Mouse (Mus musculus) kidney, postnatal 0 days (tissue): ENCODE results near the gene Nanos3. TPM values are rescaled to one million over a fixed set of nuclear protein-coding genes. Genes with fewer than 3 reads are reported as not detected.

Experiments used
- ATAC-seq: fragments of 200-750 bp; cut with Nextera tagmentation; replicated peaks from 2 replicates; pipeline ENCODE4 v1.8.0; 2017; ENCODE audit warnings: low read depth, moderate number of reproducible peaks, moderate TSS enrichment, moderate library complexity; ENCODE audit not compliant: low FRiP score
- DNase-seq: peaks from one replicate; pipeline ENCODE4 v3.0.0-alpha.2; 2016; ENCODE audit warnings: low spot score
- H3K27ac ChIP-seq: fragments of 300-500 bp; sonication (generic); 2 replicates; pipeline ENCODE4 v1.5.1; 2014; ENCODE audit warnings: mild to moderate bottlenecking
- H3K27me3 ChIP-seq: fragments of 300-500 bp; sonication (generic); 2 replicates; pipeline ENCODE4 v1.6.1; 2014; ENCODE audit warnings: low read length, mixed read lengths; ENCODE audit not compliant: insufficient read depth
- H3K36me3 ChIP-seq: fragments of 300-500 bp; sonication (generic); 2 replicates; pipeline ENCODE4 v1.6.1; 2014; ENCODE audit warnings: low read length, mixed read lengths; ENCODE audit not compliant: insufficient read depth
- H3K4me1 ChIP-seq: fragments of 300-500 bp; sonication (generic); replicated peaks from 2 replicates; pipeline ENCODE4 v1.6.1; 2014; ENCODE audit warnings: antibody characterized with exemption, low read length, mixed read lengths; ENCODE audit not compliant: insufficient read depth
- H3K4me2 ChIP-seq: fragments of 300-500 bp; sonication (generic); 2 replicates; pipeline ENCODE4 v1.6.1; 2014; ENCODE audit warnings: mild to moderate bottlenecking, low read length, moderate library complexity, mixed read lengths
- H3K4me3 ChIP-seq: fragments of 300-500 bp; sonication (generic); replicated peaks from 2 replicates; pipeline ENCODE4 v1.5.1; 2014; ENCODE audit warnings: low read depth, low read length
- H3K9ac ChIP-seq: fragments of 300-500 bp; sonication (generic); 2 replicates; pipeline ENCODE4 v1.6.1; 2014; ENCODE audit warnings: low read depth, low read length
- H3K9me3 ChIP-seq: fragments of 300-500 bp; sonication (generic); replicated peaks from 2 replicates; pipeline ENCODE4 v1.6.1; 2016; ENCODE audit warnings: low read length, inconsistent platforms, mixed read lengths
- CTCF ChIP-seq: IDR thresholded peaks from 2 replicates; pipeline ENCODE4 v1.5.1; 2016; ENCODE audit warnings: antibody characterized with exemption, low read depth, mild to moderate bottlenecking, moderate library complexity
- WGBS: fragments of 180-500 bp; shearing (Covaris S2); extraction: QIAGEN DNeasy Blood & Tissue Kit; methylation state at CpG from one replicate; pipeline ENCODE4 v1.1.7; 2014; 5-methylcytosine and 5-hydroxymethylcytosine counted together
- polyA plus RNA-seq: library from polyadenylated mRNA; unstranded; fragments of >200 nt; fragmentation: Nextera tagmentation; extraction: Ambion mirVana; gene quantifications from 2 replicates; pipeline ENCODE4 v1.2.1, GENCODE M21; 2015

Nanos3 gene
- polyA plus RNA-seq, 1 experiment from 2014 or later = 9.6 TPM

- no peak for DNase-seq
These were observed 33.1 kb upstream of the Nanos3 start for GRCm38 (mm10) chr8:84218143-84218542.

GRCm38 (mm10) chr8:84217206-84217605 lies 32.2 kb upstream of the Nanos3 start:
- no peak for DNase-seq
- H3K9ac ChIP-seq = no peak overlapping the region
- no peak overlapping the region for H3K27ac ChIP-seq
- no peak overlapping the region for H3K4me3 ChIP-seq
- H3K4me1 ChIP-seq = no peaks in the 10 kb centered on the region
- H3K36me3 ChIP-seq = peaks cover 70% of the 10 kb centered on the region
- 96% methylated on average over 11 of the region's 11 CpGs for WGBS
- H3K4me2 ChIP-seq = no peak overlapping the region
- no peaks in the 10 kb centered on the region for H3K9me3 ChIP-seq
- ATAC-seq = no peak
- no peak for TF ChIP-seq CTCF
- no peaks in the 10 kb centered on the region for H3K27me3 ChIP-seq

More at GRCm38 (mm10) chr8:84218143-84218542, 33.1 kb upstream of the Nanos3 start:
- H3K9me3 ChIP-seq = no peaks in the 10 kb centered on the region
- no peak overlapping the region for H3K9ac ChIP-seq
- 96% methylated on average over 5 of the region's 5 CpGs for WGBS
- peaks cover 74% of the 10 kb centered on the region for H3K36me3 ChIP-seq
- no peak for ATAC-seq
- no peak for TF ChIP-seq CTCF
- no peaks in the 10 kb centered on the region for H3K4me1 ChIP-seq
- H3K27ac ChIP-seq = no peak overlapping the region
- H3K4me3 ChIP-seq = no peak overlapping the region
- H3K4me2 ChIP-seq = no peak overlapping the region
- no peaks in the 10 kb centered on the region for H3K27me3 ChIP-seq

GRCm38 (mm10) chr8:84213277-84213676 lies 28.3 kb upstream of the Nanos3 start:
- Histone ChIP-seq H3K4me2 (no peak overlapping the region), H3K27me3 (no peaks in the 10 kb centered on the region), H3K4me1 (peaks cover 8% of the 10 kb centered on the region), H3K4me3 (no peak overlapping the region), H3K9me3 (no peaks in the 10 kb centered on the region), H3K27ac (no peak overlapping the region), H3K9ac (no peak overlapping the region), H3K36me3 (peaks cover 63% of the 10 kb centered on the region)
- no peak for TF ChIP-seq CTCF
- ATAC-seq (no peak), DNase-seq (no peak)
- 91% methylated on average over 4 of the region's 4 CpGs for WGBS

- no peaks in the 10 kb centered on the region for H3K27me3 ChIP-seq
- H3K4me2 ChIP-seq = no peak overlapping the region
- 87% methylated on average over 31 of the region's 31 CpGs for whole genome bisulfite sequencing
- H3K9ac ChIP-seq = no peak overlapping the region
- H3K27ac ChIP-seq = no peak overlapping the region
- peaks cover 20% of the 10 kb centered on the region for H3K4me1 ChIP-seq
- peaks cover 57% of the 10 kb centered on the region for H3K36me3 ChIP-seq
- no peak for TF ChIP-seq CTCF
- no peaks in the 10 kb centered on the region for H3K9me3 ChIP-seq
- ATAC-seq (no peak), DNase-seq (no peak)
- no peak overlapping the region for H3K4me3 ChIP-seq
These were observed 27.0 kb upstream of the Nanos3 start for GRCm38 (mm10) chr8:84211881-84212563.

GRCm38 (mm10) chr8:84211202-84211601 lies 26.2 kb upstream of the Nanos3 start:
- DNase-seq = no peak
- Histone ChIP-seq H3K9me3 (no peaks in the 10 kb centered on the region), H3K4me2 (no peak overlapping the region), H3K36me3 (peaks cover 50% of the 10 kb centered on the region), H3K4me1 (peaks cover 24% of the 10 kb centered on the region), H3K9ac (no peak overlapping the region), H3K27me3 (no peaks in the 10 kb centered on the region), H3K27ac (no peak overlapping the region), H3K4me3 (no peak overlapping the region)
- 88% methylated on average over 3 of the region's 3 CpGs for WGBS
- ATAC-seq = no peak
- TF ChIP-seq CTCF = no peak

GRCm38 (mm10) chr8:84210167-84210791 lies 25.3 kb upstream of the Nanos3 start:
- ATAC-seq (no peak), DNase-seq (peak; percentile 86)
- Histone ChIP-seq H3K36me3 (peaks cover 43% of the 10 kb centered on the region), H3K9ac (no peak overlapping the region), H3K4me3 (no peak overlapping the region), H3K27me3 (no peaks in the 10 kb centered on the region), H3K27ac (no peak overlapping the region), H3K4me2 (no peak overlapping the region), H3K9me3 (no peaks in the 10 kb centered on the region), H3K4me1 (peaks cover 24% of the 10 kb centered on the region)
- WGBS = 64% methylated on average over 34 of the region's 34 CpGs
- TF ChIP-seq CTCF = peak; percentile 95
